Mouse (Mus musculus) left cerebral cortex, postnatal 14 days (tissue): Measurements from ENCODE around the gene Muc20. TPM values are rescaled to one million over a fixed set of nuclear protein-coding genes. Genes with fewer than 3 reads are reported as not detected.

Experiments used
- DNase-seq, 2 experiments: peaks; one replicate each; pipeline ENCODE4 v3.0.0; 2021 to 2022; ENCODE audit warnings: low spot score in 2 of 2, mixed read lengths in 1 of 2
- intact Hi-C: fragments of 180-260 bp; cut with DNase I; formaldehyde crosslinking; loops from one replicate; pipeline ENCODE4 v1.15.1; 2025
- total RNA-seq, 2 experiments: library from RNA; stranded (reverse); gene quantifications; 2 replicates each; pipeline ENCODE4 v1.2.3; 2021

Gene Muc20
- total RNA-seq, 2 experiments from 2014 or later = not detected

DNA sequence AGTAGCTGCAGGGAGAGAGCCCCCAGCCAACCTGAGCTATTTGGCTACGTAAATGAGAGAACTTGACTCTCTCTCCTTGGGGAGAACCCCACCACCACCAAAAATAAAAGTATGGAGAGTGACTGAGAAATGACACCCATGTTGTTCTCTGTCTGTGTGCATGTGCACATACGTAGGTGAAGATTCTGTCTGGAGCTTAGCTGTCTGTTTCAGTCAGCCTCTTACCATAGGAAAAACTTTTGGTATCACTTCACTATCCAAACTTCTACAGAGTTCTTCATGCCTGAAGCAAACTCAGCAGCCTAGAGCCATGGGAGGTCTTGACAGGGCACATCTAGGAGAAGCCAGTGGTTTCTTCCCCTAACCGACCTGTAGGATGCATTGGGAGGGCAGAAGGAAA lies 64.0 kb downstream of the Muc20 start:
- intact Hi-C loops = no loop called here

DNA sequence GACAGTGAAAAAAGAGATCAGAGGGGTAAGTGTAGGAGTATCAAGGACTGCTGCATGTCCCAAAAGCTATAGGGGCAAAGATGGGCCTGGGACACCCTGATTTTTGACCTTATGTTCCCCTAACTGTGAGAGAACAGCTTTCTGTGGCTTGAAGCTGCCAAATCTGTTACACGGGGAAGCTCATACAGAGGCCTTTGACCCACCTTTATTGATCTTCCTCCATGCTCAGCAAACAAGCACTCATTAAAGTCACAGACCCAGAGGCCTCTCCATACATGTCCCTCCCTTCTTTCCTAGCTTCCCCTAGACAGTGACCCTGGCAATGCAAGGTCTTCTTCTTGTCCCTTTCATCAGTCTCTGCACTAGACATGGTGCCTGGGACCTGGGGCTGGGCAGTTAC lies 68.5 kb downstream of the Muc20 start:
- DNase-seq = no peak
- intact Hi-C loops = no loop called here

More for the DNA sequence above, 64.0 kb downstream of the Muc20 start:
- DNase-seq = no peak

DNA sequence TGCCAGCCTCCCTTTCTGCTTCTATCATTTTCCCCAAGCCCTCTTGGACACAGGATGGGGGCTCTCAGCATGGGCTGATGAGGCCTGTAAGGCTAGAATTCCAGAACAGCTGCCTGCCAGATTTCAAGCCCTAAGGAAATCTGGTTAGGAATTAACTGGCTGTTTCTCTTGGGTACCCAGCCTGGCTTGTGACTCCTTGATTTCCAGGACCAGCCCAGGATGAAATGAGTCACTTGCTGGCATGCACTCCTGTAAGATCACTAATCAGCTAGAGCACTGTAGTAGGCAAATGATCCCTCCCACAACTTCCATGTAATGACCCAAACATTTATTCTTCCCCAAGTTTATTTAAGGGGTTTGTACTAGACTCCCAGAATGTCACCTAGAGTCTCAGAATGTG lies 69.0 kb downstream of the Muc20 start:
- intact Hi-C loops = no loop called here

More for the DNA sequence above, 69.0 kb downstream of the Muc20 start:
- DNase-seq = no peak

Other genes with a start within 250 kb of the Muc20 start
- gene Tfrc, start 188.5 kb downstream of the Muc20 start, total RNA-seq = 10 to 100 TPM; 89.4 to 97.8 TPM
- 100 to 1,000 TPM; 112 TPM for gene Tnk2, start 153.6 kb downstream of the Muc20 start, total RNA-seq
- gene Muc4, start 61.5 kb downstream of the Muc20 start, total RNA-seq = not detected
- gene Smbd1, start 13.0 kb upstream of the Muc20 start, total RNA-seq = not detected
- 100 to 1,000 TPM; 122 to 135 TPM for gene Fyttd1, start 80.1 kb upstream of the Muc20 start, total RNA-seq
- gene Rubcn, start 80.3 kb upstream of the Muc20 start, total RNA-seq = 10 to 100 TPM; 59.4 to 61.4 TPM
- 10 to 100 TPM; 28.9 to 31.6 TPM for gene Lrch3, start 116.7 kb upstream of the Muc20 start, total RNA-seq